Mouse (Mus musculus) common myeloid progenitor, adult 5-6 weeks (primary cell): ENCODE results near the gene Fmnl3. TPM values are rescaled to one million over a fixed set of nuclear protein-coding genes. Genes with fewer than 3 reads are reported as not detected.
A peak's percentile ranks its signal among the peaks of the same experiment; 100 is the strongest.

Source experiments
- ATAC-seq: replicated peaks from 2 replicates; pipeline ENCODE4 v1.8.0; 2016; ENCODE audit warnings: low read depth, mild to moderate bottlenecking, moderate TSS enrichment, inconsistent platforms; ENCODE audit not compliant: poor library complexity, severe bottlenecking
- total RNA-seq: library from RNA; stranded (forward); fragments of 200-1000, 187-1606 nt; gene quantifications from 2 replicates; pipeline ENCODE4 v1.2.3, GENCODE M21; 2017

Gene Fmnl3
- total RNA-seq, 1 experiment from 2014 or later: 9.6 TPM

DNA sequence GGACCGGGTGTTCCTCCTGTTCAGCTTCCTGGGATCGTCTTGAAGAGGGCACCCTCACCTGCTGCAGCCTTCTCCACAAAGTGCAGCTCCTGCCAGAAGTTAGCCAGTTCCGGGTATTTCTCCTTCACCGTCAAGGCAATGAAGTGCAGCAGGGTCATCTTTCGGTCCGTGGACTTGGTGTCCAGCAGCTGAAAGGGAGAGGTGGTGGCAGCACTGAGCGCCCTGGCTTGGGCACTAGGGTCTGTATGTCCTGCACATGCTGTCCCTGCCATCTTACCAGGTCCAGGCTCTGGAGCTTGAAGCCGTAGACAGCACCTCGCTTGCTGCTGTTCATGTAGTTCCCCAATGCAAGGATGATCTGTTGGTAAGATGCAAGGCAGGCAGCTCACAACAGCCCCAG lies 49.3 kb downstream of the Fmnl3 start:
- ATAC-seq: no peak

DNA sequence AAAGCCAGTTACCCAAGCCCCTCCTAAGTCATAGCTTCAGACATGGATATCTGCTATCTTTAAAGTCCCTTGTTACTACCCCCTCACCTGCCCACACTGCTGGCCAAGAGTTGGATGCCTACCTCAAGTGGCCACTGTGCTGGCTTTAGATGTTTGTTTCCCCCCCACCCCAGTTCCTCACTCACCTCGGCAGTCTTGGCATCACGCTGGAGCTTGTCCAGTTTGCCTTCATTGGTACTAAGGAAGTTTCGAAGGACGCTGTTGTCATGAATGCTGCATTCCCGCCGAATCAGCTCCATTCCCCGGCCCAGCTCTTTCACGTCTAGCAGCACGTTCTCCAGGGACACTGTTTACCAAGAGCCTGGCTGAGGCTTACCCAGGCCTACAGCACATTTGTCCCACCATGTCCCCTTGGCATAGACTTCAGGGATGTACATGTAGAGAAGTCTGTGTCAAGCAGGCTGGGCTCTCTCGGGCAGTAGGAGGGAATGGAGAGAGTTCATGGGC lies 50.1 kb downstream of the Fmnl3 start:
- no peak for ATAC-seq

- no peak for ATAC-seq
Measured at GRCm38 (mm10) chr15:99319411-99319871, 50.8 kb downstream of the Fmnl3 start.

DNA sequence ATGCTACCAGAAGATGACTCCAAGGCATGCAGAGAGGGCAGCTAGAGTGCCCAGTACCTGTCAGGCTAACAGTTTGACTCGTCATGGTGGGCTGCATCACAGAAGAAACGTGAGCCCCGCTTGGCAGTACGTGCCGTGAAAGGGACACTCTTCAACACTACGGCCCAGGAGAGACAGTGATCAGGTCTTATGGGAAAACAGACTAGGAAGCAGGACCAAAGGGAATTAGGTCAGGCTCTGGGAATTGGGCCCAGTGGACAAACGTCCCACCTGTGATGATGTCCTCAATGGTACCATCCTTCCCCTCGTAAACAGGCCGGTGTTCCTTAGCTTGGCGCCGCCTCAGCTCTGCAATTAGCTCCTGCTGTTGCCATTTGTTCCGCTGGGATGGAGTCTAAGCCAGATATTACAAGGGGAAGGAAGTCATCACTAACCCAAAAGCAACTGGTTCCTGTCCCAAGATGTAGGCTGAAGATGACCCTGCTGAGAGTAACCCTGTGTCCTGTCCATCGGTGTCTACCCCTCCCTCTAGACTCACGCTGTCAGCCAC lies 51.3 kb downstream of the Fmnl3 start:
- no peak for ATAC-seq

GRCm38 (mm10) chr15:99318071-99318470 lies 52.2 kb downstream of the Fmnl3 start:
- ATAC-seq: no peak

DNA sequence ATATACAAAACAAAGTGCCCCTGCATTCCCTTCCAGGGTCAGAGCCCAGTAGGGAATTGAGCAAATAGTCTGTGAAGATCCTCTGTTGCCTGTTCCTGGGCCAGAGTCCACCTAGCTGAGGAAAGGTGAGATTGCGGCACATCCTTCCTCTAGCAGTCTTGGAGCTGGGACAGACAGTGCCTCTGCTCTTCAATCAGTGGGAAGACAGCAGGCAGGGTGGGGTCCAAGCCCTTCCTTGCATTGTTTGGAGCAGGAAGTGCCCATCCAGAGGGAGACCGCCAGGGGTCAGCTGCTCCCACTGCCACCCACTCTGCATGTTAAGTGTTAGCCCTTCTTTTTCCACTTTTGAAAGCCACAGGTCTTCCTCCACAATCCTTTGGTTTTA lies 53.0 kb downstream of the Fmnl3 start:
- peak; percentile 5; the same call in 1 of the 2 replicates for ATAC-seq

GRCm38 (mm10) chr15:99316314-99317266 lies 53.7 kb downstream of the Fmnl3 start:
- peak; percentile 86 for ATAC-seq

DNA sequence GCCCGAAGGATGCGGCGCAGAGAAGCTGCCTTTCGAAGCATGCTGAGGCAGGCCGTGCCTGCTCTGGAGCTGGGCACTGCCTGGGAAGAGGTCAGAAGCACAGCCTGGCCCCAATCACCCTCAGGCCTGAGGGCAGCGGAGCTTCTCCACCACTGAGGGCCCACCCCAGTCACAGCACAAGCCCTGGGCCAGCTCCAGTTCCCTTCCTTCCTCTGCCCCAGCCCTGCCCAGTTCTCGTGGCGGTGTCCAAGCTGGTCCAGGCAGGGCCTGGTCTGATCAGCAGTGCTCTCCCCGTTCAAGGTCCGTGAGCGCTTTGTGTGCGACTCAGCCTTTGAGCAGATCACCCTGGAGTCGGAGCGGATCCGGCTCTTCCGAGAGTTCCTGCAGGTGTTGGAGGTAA lies 55.4 kb downstream of the Fmnl3 start:
- no peak for ATAC-seq

- no peak for ATAC-seq
Measured at GRCm38 (mm10) chr15:99310617-99311016, 59.7 kb downstream of the Fmnl3 start.

DNA sequence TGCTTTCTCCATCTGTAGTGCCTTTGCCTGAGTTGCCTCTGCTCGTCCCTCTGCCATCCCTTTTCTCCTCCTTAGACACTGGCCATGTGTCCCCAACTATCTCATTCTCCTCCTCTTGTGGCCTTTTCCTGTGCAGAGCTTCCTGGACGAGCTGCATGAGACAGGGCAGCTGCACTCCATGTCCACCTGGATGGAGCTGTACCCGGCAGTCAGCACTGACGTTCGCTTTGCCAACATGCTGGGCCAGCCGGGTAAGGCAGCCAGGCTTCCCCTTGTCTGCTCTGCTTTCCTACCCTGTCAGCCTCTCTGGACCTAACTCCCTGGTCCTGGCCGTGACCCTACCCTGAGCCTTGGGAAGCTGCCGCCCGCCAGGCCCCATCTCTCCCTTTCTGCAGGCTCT lies 60.7 kb downstream of the Fmnl3 start:
- ATAC-seq: no peak

DNA sequence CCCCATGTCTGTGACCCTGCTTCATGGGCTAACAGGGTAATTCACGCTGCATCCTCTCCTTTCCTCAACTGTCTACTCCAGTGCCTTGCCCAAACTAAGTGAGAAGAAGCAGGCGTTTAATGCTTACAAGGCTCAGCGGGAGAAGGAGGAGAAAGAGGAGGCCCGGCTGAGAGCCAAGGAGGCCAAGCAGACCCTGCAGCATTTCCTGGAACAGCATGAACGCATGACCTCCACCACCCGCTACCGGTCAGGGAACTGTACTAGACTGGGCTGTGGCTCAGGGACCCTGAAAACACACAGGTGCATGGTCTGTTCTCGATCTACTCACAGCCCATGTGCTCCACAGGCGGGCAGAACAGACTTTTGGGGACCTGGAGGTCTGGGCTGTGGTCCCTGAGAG lies 62.8 kb downstream of the Fmnl3 start:
- no peak for ATAC-seq

DNA sequence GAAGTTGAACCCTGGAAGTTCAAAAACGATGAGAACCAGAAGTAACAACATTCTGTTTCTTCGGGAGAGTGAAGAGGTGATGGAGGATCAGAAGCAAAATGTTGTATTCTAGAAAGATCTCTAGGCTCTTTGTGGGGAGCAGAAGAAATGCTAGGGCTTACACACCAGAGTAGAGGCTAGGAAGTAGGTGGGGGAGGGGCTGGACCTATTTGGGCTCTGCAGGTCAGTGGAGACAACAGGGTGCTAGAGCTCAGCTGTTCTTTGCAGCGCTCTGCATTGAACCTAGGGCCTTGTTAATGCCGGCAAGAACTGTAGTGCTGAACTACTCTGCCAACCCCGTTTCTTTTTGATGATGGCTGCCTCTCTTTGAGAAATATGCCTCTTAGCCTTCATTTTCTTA lies 74.1 kb downstream of the Fmnl3 start:
- ATAC-seq: no peak

- ATAC-seq: peak; percentile 24; the same call in 1 of the 2 replicates
Measured at GRCm38 (mm10) chr15:99295484-99295981, 74.7 kb downstream of the Fmnl3 start, which contains the start of gene Fam186b. TSS of gene Fam186b (minus strand) at chr15:99295888.

DNA sequence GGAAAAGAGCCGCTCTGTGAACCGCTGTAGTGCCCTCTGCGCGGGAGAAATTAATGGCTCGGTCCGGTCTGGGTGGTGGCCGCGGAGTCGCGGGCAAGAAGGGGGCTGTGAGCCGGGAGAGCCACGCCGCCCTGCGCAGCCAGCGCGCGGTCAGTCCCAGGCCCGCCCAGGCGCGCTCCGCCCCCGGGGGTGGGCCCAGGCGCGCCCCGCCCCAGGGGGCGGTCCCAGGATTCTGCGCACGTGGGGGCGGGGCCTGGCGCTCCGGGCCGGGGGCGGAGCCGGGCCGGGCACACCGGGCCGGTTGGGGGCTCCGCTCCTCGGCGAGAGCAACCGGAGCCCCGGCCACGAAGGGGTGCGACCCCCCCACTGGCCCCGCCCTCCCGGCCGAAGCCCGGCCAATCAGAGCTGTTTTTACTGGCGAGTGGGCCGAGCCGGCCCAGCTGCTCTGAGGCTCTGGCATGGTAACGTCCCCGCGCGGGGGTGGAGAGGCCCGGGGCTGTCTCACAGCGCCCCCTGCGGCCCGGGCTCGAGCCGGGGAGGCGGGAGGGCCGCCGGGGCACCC lies 75.4 kb downstream of the Fmnl3 start, which contains the start of gene Prpf40b:
Gene Prpf40b, plus strand, starts transcription at position 275 of the 562 bp plus-strand sequence.
- ATAC-seq: peak; percentile 85

GRCm38 (mm10) chr15:99294287-99294686 lies 76.0 kb downstream of the Fmnl3 start:
- ATAC-seq: 0 out of 2 replicates have a peak, but pooled peaks have one; percentile 23

DNA sequence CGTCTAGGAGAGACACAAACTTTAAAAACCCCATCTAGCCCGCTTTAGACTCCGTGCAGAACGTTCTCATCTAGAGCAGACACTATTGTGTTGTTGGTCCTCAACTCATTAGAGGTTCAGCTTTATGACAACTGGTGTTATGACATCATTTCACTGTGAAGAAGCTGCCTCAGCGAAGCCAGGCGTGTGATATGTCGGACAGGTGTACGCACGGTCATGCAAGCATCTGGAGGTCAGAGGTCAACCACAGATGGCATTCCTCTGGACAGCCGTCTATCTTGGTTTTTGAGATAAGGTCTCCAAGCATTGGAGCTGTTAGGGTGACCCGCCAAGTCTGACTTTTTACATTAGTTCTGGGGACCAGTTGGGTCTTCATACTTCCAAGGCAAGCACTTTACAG lies 79.7 kb downstream of the Fmnl3 start:
- ATAC-seq: no peak

- no peak for ATAC-seq
Measured at GRCm38 (mm10) chr15:99285189-99285535, 85.1 kb downstream of the Fmnl3 start.

DNA sequence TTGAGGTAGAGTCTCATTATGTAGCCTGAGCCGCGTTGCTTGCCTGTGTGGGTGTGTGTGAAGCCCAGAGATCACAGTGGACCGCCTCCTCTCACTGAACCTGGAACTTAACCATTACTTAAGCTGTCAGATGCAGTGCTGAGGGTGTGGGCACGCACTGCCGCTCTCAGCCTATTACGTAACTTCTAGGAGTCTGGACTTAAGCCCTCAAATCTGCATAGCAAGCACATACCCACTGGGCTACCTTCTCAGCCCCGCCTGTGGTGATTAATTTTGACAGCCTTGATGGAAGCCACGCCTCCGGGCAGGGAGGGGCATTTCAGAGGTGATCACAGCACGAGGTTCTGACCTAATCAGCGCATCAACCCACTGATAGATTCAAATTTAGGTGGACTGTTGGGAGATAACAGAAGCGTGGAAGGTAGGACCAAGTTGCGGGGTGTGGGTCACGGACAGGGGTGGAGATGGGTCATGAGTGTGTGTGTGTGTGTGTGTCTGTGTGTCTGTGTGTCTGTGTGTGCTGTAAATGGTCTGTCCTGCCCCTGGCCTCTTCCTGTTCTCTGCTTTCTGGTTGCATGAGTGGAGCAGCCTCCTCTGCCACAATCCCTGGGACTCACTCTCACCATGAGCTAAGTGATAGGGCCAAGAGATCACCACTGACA lies 85.6 kb downstream of the Fmnl3 start:
- ATAC-seq: peak; percentile 89

- ATAC-seq: 0 out of 2 replicates have a peak, but pooled peaks have one; percentile 45
Measured at GRCm38 (mm10) chr15:99283456-99283855, 86.8 kb downstream of the Fmnl3 start.

- no peak for ATAC-seq
Measured at GRCm38 (mm10) chr15:99278271-99278670, 92.0 kb downstream of the Fmnl3 start.
